Mouse (Mus musculus) mouse embryonic stem cell (cell line): ENCODE results near the gene Gtdc1.

ENCODE experiments used
- in situ Hi-C, 2 experiments: fragments of 300-500 bp; cut with MboI; formaldehyde crosslinking; loops; 1 replicate in 1 of 2; 3 replicates in 1 of 2; pipeline ENCODE4 v1.14.3; 2019 to 2020; ENCODE audit warnings: low sequenced_read_pairs in 2 of 2, low pct_unique_long_range_greater_than_20kb in 1 of 2, mixed read lengths in 1 of 2; ENCODE audit not compliant: unreplicated experiment in 1 of 2

Gtdc1 gene

GRCm38 (mm10) chr2:44557669-44558281 lies 369.7 kb downstream of the Gtdc1 start:
- in situ Hi-C loops: no loop called here

- in situ Hi-C loops: no loop called here
Observed at GRCm38 (mm10) chr2:44556861-44557592, 370.4 kb downstream of the Gtdc1 start.

GRCm38 (mm10) chr2:44554716-44555115 lies 372.7 kb downstream of the Gtdc1 start:
- in situ Hi-C loops: no loop called here

- in situ Hi-C loops: no loop called here
Observed at GRCm38 (mm10) chr2:44549311-44549710, 378.1 kb downstream of the Gtdc1 start.

- in situ Hi-C loops: no loop called here
Observed at GRCm38 (mm10) chr2:44542775-44543174, 384.7 kb downstream of the Gtdc1 start.

- in situ Hi-C loops: no loop called here
Observed at GRCm38 (mm10) chr2:44541726-44542125, 385.7 kb downstream of the Gtdc1 start.

- in situ Hi-C loops: no loop called here
Observed at GRCm38 (mm10) chr2:44540881-44541280, 386.6 kb downstream of the Gtdc1 start.

- in situ Hi-C loops: no loop called here
Observed at GRCm38 (mm10) chr2:44539121-44539634, 388.3 kb downstream of the Gtdc1 start.

GRCm38 (mm10) chr2:44538135-44538534 lies 389.3 kb downstream of the Gtdc1 start:
- in situ Hi-C loops: no loop called here

- in situ Hi-C loops: no loop called here
Observed at GRCm38 (mm10) chr2:44535760-44536159, 391.7 kb downstream of the Gtdc1 start.

- in situ Hi-C loops: no loop called here
Observed at GRCm38 (mm10) chr2:44535136-44535675, 392.3 kb downstream of the Gtdc1 start.

- in situ Hi-C loops: no loop called here
Observed at GRCm38 (mm10) chr2:44526110-44527032, 401.1 kb downstream of the Gtdc1 start.

- in situ Hi-C loops: no loop called here
Observed at GRCm38 (mm10) chr2:44525187-44525919, 402.1 kb downstream of the Gtdc1 start.

GRCm38 (mm10) chr2:44519236-44519635 lies 408.2 kb downstream of the Gtdc1 start:
- in situ Hi-C loops: no loop called here

- in situ Hi-C loops: no loop called here
Observed at GRCm38 (mm10) chr2:44518085-44518484, 409.4 kb downstream of the Gtdc1 start.
